Mouse (Mus musculus) liver, embryonic 12.5 days (tissue): ENCODE data around the gene Adam11. TPM values are rescaled to one million over a fixed set of nuclear protein-coding genes. Genes with fewer than 3 reads are reported as not detected.

Experiments used
- ATAC-seq: fragments of 200-750 bp; cut with Nextera tagmentation; 2 replicates; pipeline ENCODE4 v1.8.0; 2017; ENCODE audit warnings: moderate number of reproducible peaks, mild to moderate bottlenecking, moderate library complexity
- H3K27ac ChIP-seq: fragments of 300-500 bp; sonication (generic); 2 replicates; pipeline ENCODE4 v1.5.1; 2016; ENCODE audit warnings: mild to moderate bottlenecking
- H3K27me3 ChIP-seq: fragments of 300-500 bp; sonication (generic); replicated peaks from 2 replicates; pipeline ENCODE4 v1.6.1; 2016; ENCODE audit warnings: mild to moderate bottlenecking, moderate library complexity
- H3K36me3 ChIP-seq: fragments of 300-500 bp; sonication (generic); 2 replicates; pipeline ENCODE4 v1.6.1; 2016; ENCODE audit warnings: mild to moderate bottlenecking, moderate library complexity
- H3K4me1 ChIP-seq: fragments of 300-500 bp; sonication (generic); 2 replicates; pipeline ENCODE4 v1.6.1; 2016
- H3K4me2 ChIP-seq: fragments of 300-500 bp; sonication (generic); 2 replicates; pipeline ENCODE4 v1.6.1; 2016; ENCODE audit warnings: mild to moderate bottlenecking, moderate library complexity
- H3K4me3 ChIP-seq: fragments of 300-500 bp; sonication (generic); 2 replicates; pipeline ENCODE4 v1.5.1; 2016; ENCODE audit warnings: mild to moderate bottlenecking, moderate library complexity
- H3K9ac ChIP-seq: fragments of 300-500 bp; sonication (generic); 2 replicates; pipeline ENCODE4 v1.6.1; 2016; ENCODE audit warnings: mild to moderate bottlenecking, moderate library complexity
- H3K9me3 ChIP-seq: fragments of 300-500 bp; sonication (generic); replicated peaks from 2 replicates; pipeline ENCODE4 v1.6.1; 2016; ENCODE audit warnings: mild to moderate bottlenecking, moderate library complexity
- WGBS: fragments of 180-500 bp; shearing (Covaris S2); methylation state at CpG from one replicate; pipeline ENCODE4 v1.1.7; 2016; ENCODE audit not compliant: insufficient replicate concordance; 5-methylcytosine and 5-hydroxymethylcytosine counted together
- polyA plus RNA-seq: library from polyadenylated mRNA; unstranded; fragments of >200 nt; fragmentation: Nextera tagmentation; extraction: Ambion mirVana; gene quantifications from 2 replicates; pipeline ENCODE4 v1.2.1, GENCODE M21; 2016

Adam11 gene
- polyA plus RNA-seq, 1 experiment from 2014 or later, result 0.48 TPM

DNA sequence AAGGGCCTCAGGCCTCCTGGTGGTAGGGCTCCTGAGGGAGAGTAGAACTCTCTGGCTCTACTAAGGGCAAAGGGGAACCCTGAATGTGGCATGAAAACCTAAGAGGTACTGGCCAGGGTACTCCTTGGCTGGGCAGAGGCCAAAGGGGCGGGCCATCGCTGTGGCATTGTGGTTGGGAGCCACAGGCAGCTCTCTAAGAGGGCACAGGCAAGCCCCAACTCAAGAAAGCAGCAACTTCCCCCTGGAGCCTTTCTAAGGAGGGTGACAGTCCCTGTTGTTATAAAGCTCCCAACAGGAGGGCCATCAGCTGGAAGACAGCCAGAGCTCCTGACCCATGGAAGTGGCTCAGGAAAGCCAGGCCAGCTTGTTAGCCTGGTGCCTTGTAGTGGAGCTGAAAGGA lies 2.3 kb upstream of the Adam11 start:
- peaks cover 14% of the 10 kb centered on the region for H3K4me1 ChIP-seq
- 33% methylated on average over 2 of the region's 2 CpGs for WGBS
- H3K27ac ChIP-seq, result no peak overlapping the region

DNA sequence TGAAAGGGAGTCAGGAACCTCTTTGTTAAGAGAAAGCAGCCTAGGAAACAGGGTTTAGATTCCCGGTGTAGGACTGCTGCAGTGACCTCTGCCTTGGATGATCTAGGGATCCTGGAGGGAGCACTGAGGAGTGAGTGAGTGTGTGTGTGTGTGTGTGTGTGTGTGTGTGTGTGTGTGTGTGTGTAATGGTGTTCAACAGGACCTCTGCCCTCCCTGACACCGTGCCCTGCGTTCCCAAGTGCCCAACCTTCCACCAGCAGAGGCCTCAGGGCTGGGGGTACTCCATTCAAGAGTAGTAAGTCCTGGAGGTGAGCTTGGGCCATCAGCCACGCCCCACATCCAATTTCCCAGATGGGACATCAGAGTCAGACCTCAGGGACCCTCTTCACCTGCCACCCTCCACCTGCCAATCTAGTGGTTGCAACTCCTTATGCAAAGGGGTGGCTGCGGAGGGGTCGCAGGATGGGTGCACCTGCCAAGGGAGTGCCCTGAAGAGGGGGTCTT lies 382 bp upstream of the Adam11 start:
- Histone ChIP-seq H3K27me3 (peaks cover 82% of the 10 kb centered on the region), H3K4me3 (peak overlapping the region; percentile 52), H3K36me3 (no peaks in the 10 kb centered on the region), H3K4me2 (peak overlapping the region; percentile 79), H3K9ac (no peak overlapping the region), H3K4me1 (peaks cover 9% of the 10 kb centered on the region), H3K27ac (no peak overlapping the region), H3K9me3 (no peaks in the 10 kb centered on the region)
- ATAC-seq, result no peak
- WGBS, result 23% methylated on average over 6 of the region's 6 CpGs

More for the DNA sequence above, 2.3 kb upstream of the Adam11 start:
- ATAC-seq, result no peak
- H3K4me3 ChIP-seq, result no peak overlapping the region
- no peak overlapping the region for H3K4me2 ChIP-seq
- H3K36me3 ChIP-seq, result no peaks in the 10 kb centered on the region
- no peaks in the 10 kb centered on the region for H3K9me3 ChIP-seq
- H3K9ac ChIP-seq, result no peak overlapping the region
- peaks cover 65% of the 10 kb centered on the region for H3K27me3 ChIP-seq

DNA sequence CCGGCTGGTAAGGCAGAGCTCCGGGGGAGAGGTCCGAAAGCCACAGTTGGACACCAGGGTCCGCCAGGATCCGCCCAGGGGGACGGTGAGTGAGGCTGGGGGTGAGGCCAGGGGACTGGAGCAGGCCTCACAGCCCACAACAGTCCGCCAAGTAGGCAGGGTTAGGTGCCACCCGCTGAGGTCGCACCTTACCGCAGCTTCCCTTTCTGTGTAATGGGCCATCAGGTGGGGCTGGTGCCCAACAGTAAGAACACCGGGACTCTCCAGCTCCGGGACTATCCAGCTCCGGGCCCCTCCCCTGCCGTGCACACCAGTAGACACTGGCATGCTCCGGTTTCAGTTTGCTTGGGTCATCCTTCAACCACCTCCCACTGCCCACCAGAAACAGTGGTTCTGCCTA lies 1.0 kb downstream of the Adam11 start:
- Histone ChIP-seq H3K36me3 (no peaks in the 10 kb centered on the region), H3K27me3 (peaks cover 83% of the 10 kb centered on the region), H3K4me2 (peak overlapping the region; percentile 79), H3K9me3 (no peaks in the 10 kb centered on the region), H3K4me1 (peaks cover 9% of the 10 kb centered on the region), H3K4me3 (peak overlapping the region; percentile 52; the same call in 1 of the 2 replicates), H3K9ac (no peak overlapping the region), H3K27ac (no peak overlapping the region)
- ATAC-seq, result no peak
- WGBS, result 10% methylated on average over 15 of the region's 15 CpGs

DNA sequence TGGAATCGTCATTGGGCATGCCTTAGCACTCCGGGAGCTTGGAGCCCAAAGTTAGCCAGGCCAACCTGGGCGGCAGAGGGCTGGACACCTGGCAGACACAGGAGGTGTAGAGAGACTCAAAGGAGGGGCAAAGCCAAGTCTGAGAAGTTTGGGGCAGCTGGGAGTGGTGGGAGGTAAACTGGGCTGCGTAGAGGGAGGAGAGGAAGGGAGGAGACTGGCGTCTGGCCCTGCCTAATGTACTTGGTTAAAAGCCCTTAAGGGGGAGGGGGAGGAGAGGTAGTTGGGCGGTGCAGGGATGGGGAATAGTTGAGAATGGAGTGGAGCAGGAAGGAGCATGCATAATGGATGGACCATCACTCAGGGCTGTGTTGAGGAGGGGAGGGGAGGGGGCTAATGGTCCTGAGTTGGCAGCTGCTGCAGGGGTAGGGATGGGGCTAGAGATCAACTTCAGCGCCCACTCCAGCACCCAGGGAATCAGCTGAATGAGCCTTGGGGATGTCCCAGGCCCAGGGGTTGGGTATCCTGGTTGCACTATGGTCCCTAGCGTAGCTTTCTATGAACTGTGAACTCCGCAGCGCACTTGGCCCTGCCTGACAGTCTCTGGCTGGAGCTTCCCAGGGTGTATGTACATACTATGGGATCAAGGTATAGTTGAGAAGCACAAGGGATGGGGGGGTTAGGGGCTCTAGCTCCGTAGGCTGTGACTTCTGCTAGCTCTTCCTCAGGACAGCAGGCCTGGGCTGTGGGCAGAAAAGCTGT lies 1.9 kb downstream of the Adam11 start:
- Histone ChIP-seq H3K4me3 (no peak overlapping the region), H3K36me3 (no peaks in the 10 kb centered on the region), H3K9ac (no peak overlapping the region), H3K27me3 (peaks cover 74% of the 10 kb centered on the region), H3K4me1 (peaks cover 9% of the 10 kb centered on the region), H3K27ac (no peak overlapping the region), H3K9me3 (no peaks in the 10 kb centered on the region), H3K4me2 (no peak overlapping the region)
- WGBS, result 49% methylated on average over 11 of the region's 11 CpGs
- ATAC-seq, result no peak

GRCm38 (mm10) chr11:102765416-102765815 lies 4.2 kb downstream of the Adam11 start:
- no peak for ATAC-seq
- Histone ChIP-seq H3K4me3 (no peak overlapping the region), H3K27ac (no peak overlapping the region), H3K4me2 (no peak overlapping the region), H3K9me3 (no peaks in the 10 kb centered on the region), H3K36me3 (no peaks in the 10 kb centered on the region), H3K4me1 (peaks cover 9% of the 10 kb centered on the region), H3K9ac (no peak overlapping the region), H3K27me3 (peaks cover 68% of the 10 kb centered on the region)
- WGBS, result 62% methylated on average over 5 of the region's 5 CpGs

DNA sequence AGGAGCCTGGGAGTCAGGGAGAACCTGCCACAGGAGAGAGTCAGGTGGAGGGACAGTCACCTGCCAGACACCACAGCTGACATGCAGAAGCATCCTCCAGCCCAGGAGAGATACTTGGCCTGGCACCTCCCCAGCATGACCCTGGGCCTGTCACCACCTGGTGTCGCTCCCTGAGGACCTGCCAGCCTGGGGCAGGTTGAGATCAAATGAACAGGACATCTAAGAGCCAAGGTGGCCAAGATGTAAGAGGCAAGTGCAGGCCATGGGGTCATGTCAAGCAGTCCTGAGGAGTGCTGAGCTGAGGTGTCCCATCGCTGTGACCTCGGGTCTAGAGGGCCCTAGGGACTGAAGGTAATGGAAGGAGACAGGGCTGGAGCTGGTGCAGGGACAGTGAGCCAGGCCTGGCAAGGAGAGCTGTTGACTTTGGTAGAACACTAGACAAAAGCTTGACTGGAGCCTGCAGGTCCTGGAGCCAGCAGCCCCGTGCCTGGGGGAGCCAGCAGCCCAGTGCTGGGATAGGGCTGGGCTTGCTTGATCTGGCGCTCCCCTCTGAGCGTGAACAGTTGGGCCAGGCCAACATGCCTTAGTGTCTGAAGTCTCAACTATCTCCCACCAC lies 5.9 kb downstream of the Adam11 start:
- no peak for ATAC-seq
- 47% methylated on average over 6 of the region's 6 CpGs for WGBS
- no peaks in the 10 kb centered on the region for H3K36me3 ChIP-seq
- H3K27me3 ChIP-seq, result peaks cover 67% of the 10 kb centered on the region
- H3K4me3 ChIP-seq, result no peak overlapping the region
- no peak overlapping the region for H3K27ac ChIP-seq
- H3K9ac ChIP-seq, result no peak overlapping the region
- H3K4me1 ChIP-seq, result peaks cover 2% of the 10 kb centered on the region; the same call in 1 of the 2 replicates
- H3K9me3 ChIP-seq, result no peaks in the 10 kb centered on the region
- no peak overlapping the region for H3K4me2 ChIP-seq

- Histone ChIP-seq H3K4me1 (peaks cover 2% of the 10 kb centered on the region), H3K9me3 (no peaks in the 10 kb centered on the region), H3K27me3 (peaks cover 67% of the 10 kb centered on the region), H3K36me3 (no peaks in the 10 kb centered on the region), H3K4me3 (no peak overlapping the region), H3K4me2 (no peak overlapping the region), H3K9ac (no peak overlapping the region), H3K27ac (no peak overlapping the region)
- WGBS, result 68% methylated on average over 6 of the region's 6 CpGs
- no peak for ATAC-seq
Observed at GRCm38 (mm10) chr11:102769141-102769540, 7.9 kb downstream of the Adam11 start.

- H3K4me2 ChIP-seq, result no peak overlapping the region
- ATAC-seq, result no peak
- H3K9ac ChIP-seq, result no peak overlapping the region
- WGBS, result 70% methylated on average over 12 of the region's 12 CpGs
- peaks cover 10% of the 10 kb centered on the region for H3K4me1 ChIP-seq
- no peaks in the 10 kb centered on the region for H3K36me3 ChIP-seq
- H3K27ac ChIP-seq, result no peak overlapping the region
- no peaks in the 10 kb centered on the region for H3K9me3 ChIP-seq
- peaks cover 68% of the 10 kb centered on the region for H3K27me3 ChIP-seq
- H3K4me3 ChIP-seq, result no peak overlapping the region
Observed at GRCm38 (mm10) chr11:102769993-102770661, 8.9 kb downstream of the Adam11 start.

GRCm38 (mm10) chr11:102770662-102771435 lies 9.6 kb downstream of the Adam11 start:
- Histone ChIP-seq H3K4me1 (peaks cover 10% of the 10 kb centered on the region), H3K27me3 (peaks cover 68% of the 10 kb centered on the region), H3K9me3 (no peaks in the 10 kb centered on the region), H3K27ac (no peak overlapping the region), H3K9ac (no peak overlapping the region), H3K36me3 (no peaks in the 10 kb centered on the region), H3K4me3 (no peak overlapping the region), H3K4me2 (no peak overlapping the region)
- WGBS, result 43% methylated on average over 15 of the region's 15 CpGs
- no peak for ATAC-seq

GRCm38 (mm10) chr11:102771916-102772714 lies 10.9 kb downstream of the Adam11 start:
- Histone ChIP-seq H3K4me1 (peaks cover 10% of the 10 kb centered on the region), H3K9ac (no peak overlapping the region), H3K4me3 (no peak overlapping the region), H3K27me3 (peaks cover 76% of the 10 kb centered on the region), H3K36me3 (no peaks in the 10 kb centered on the region), H3K9me3 (no peaks in the 10 kb centered on the region), H3K27ac (no peak overlapping the region), H3K4me2 (no peak overlapping the region)
- 27% methylated on average over 16 of the region's 16 CpGs for WGBS
- ATAC-seq, result no peak
